Mouse (Mus musculus) cerebellum, adult 2 months (tissue): ENCODE data around the gene Tmem198. TPM values are rescaled to one million over a fixed set of nuclear protein-coding genes. Genes with fewer than 3 reads are reported as not detected.

Experiments used
- DNase-seq, 2 experiments: peaks; one replicate each; pipeline ENCODE4 v3.0.0; 2021
- H3K27ac ChIP-seq: fragments of 200-500 bp; 2 replicates; pipeline ENCODE4 v1.5.1; 2012; ENCODE audit warnings: low read length, control low read depth, inconsistent platforms; ENCODE audit not compliant: insufficient read depth
- H3K27me3 ChIP-seq: fragments of 200-500 bp; 2 replicates; pipeline ENCODE4 v1.6.1; 2012; ENCODE audit warnings: inconsistent platforms, mild to moderate bottlenecking, low read length, moderate library complexity; ENCODE audit not compliant: control insufficient read depth, insufficient read depth
- H3K4me1 ChIP-seq: fragments of 200-500 bp; 2 replicates; pipeline ENCODE4 v1.6.1; 2011; ENCODE audit warnings: low read length; ENCODE audit not compliant: control insufficient read depth, insufficient read depth
- H3K4me3 ChIP-seq: fragments of 200-500 bp; replicated peaks from 2 replicates; pipeline ENCODE3; 2011; ENCODE audit warnings: mild to moderate bottlenecking, low read depth, low read length, control low read depth; ENCODE audit not compliant: insufficient read depth
- CTCF ChIP-seq: fragments of 200-500 bp; IDR thresholded peaks from 2 replicates; pipeline ENCODE4 v1.5.1; 2011; ENCODE audit warnings: low read depth, mild to moderate bottlenecking, control low read depth, low read length, moderate library complexity, borderline replicate concordance; ENCODE audit not compliant: insufficient read depth
- POLR2A ChIP-seq: fragments of 200-500 bp; IDR thresholded peaks from 2 replicates; pipeline ENCODE4 v1.6.1; 2011; ENCODE audit warnings: low read length, control low read depth, borderline replicate concordance; ENCODE audit not compliant: insufficient read depth
- WGBS: fragments of 180-500 bp; shearing (Covaris S2); methylation state at CpG from one replicate; pipeline ENCODE4 v1.1.7; 2018; 5-methylcytosine and 5-hydroxymethylcytosine counted together
- polyA plus RNA-seq: library from polyadenylated mRNA; depleted of rRNA; stranded (reverse); fragments of >200 nt; gene quantifications from 2 replicates; pipeline ENCODE4 v1.2.3, GENCODE M21; 2012

Gene Tmem198
- polyA plus RNA-seq, 1 experiment, result 41.3 TPM

- 0 out of 2 replicates have a peak, but pooled peaks have one; percentile 7 for TF ChIP-seq CTCF
- no peak for TF ChIP-seq POLR2A
- 82% methylated on average over 7 of the region's 7 CpGs for WGBS
- no peaks in the 10 kb centered on the region for H3K27me3 ChIP-seq
- no peak for DNase-seq
- peaks cover 3% of the 10 kb centered on the region; the same call in 1 of the 2 replicates for H3K4me1 ChIP-seq
- H3K4me3 ChIP-seq, result no peak overlapping the region
- no peak overlapping the region for H3K27ac ChIP-seq
These were observed 20.1 kb downstream of the Tmem198 start for GRCm38 (mm10) chr1:75499441-75499840.

- WGBS, result 95% methylated on average over 9 of the region's 9 CpGs
- Histone ChIP-seq H3K27me3 (no peaks in the 10 kb centered on the region), H3K27ac (no peak overlapping the region), H3K4me3 (no peak overlapping the region), H3K4me1 (peaks cover 9% of the 10 kb centered on the region)
- TF ChIP-seq POLR2A (no peak), CTCF (no peak)
- DNase-seq, result peak in 1 of 2 experiments; percentile 9
These were observed 22.6 kb downstream of the Tmem198 start for GRCm38 (mm10) chr1:75501905-75502304.

GRCm38 (mm10) chr1:75502945-75503650, 23.8 kb downstream of the Tmem198 start:
- no peak for TF ChIP-seq POLR2A
- TF ChIP-seq CTCF, result no peak
- H3K4me3 ChIP-seq, result no peak overlapping the region
- no peaks in the 10 kb centered on the region for H3K27me3 ChIP-seq
- peak in 1 of 2 experiments; percentile 10 for DNase-seq
- H3K27ac ChIP-seq, result no peak overlapping the region
- peaks cover 12% of the 10 kb centered on the region for H3K4me1 ChIP-seq
- WGBS, result 86% methylated on average over 25 of the region's 25 CpGs

- H3K4me3 ChIP-seq, result no peak overlapping the region
- TF ChIP-seq CTCF, result no peak
- no peak for TF ChIP-seq POLR2A
- WGBS, result 75% methylated on average over 23 of the region's 23 CpGs
- H3K27ac ChIP-seq, result no peak overlapping the region
- H3K27me3 ChIP-seq, result no peaks in the 10 kb centered on the region
- H3K4me1 ChIP-seq, result peaks cover 12% of the 10 kb centered on the region
- peak in 1 of 2 experiments; percentile 21 for DNase-seq
These were observed 24.3 kb downstream of the Tmem198 start for GRCm38 (mm10) chr1:75503651-75503980.

- H3K4me1 ChIP-seq, result peaks cover 12% of the 10 kb centered on the region
- WGBS, result 73% methylated on average over 9 of the region's 9 CpGs
- no peak overlapping the region; the same call in 1 of the 2 replicates for H3K27ac ChIP-seq
- TF ChIP-seq CTCF (no peak), POLR2A (no peak)
- H3K27me3 ChIP-seq, result no peaks in the 10 kb centered on the region
- DNase-seq, result peak in 1 of 2 experiments; percentile 18
- H3K4me3 ChIP-seq, result peak overlapping the region; percentile 69
These were observed 25.1 kb downstream of the Tmem198 start for GRCm38 (mm10) chr1:75504256-75505045.

- peak overlapping the region; percentile 72 for H3K27ac ChIP-seq
- H3K4me3 ChIP-seq, result peak overlapping the region; percentile 69
- no peaks in the 10 kb centered on the region for H3K27me3 ChIP-seq
- under 1% methylated on average over 84 of the region's 84 CpGs for whole genome bisulfite sequencing
- peak; percentile 92 for DNase-seq
- TF ChIP-seq CTCF (no peak), POLR2A (peak; percentile 89)
- peaks cover 12% of the 10 kb centered on the region for H3K4me1 ChIP-seq
These were observed 26.0 kb downstream of the Tmem198 start for GRCm38 (mm10) chr1:75505159-75505955.
